Mouse (Mus musculus) testis, adult 2 months (tissue): ENCODE measurements at regions not wholly inside any gene's neighbourhood (a gene's known extent, or its start where the extent isn't known, plus 50 kb on each side); places are given as distances from the start of the nearest gene placed in this dataset.
"Not testable (repeated sequence)": the region's sequence is repeated elsewhere in the genome, so short reads cannot be mapped to it uniquely, and the experiment has no call there.

Experiments used
- CTCF ChIP-seq: fragments of 200-500 bp; IDR thresholded peaks from 2 replicates; pipeline ENCODE4 v1.5.1; 2012; ENCODE audit warnings: low read depth, mild to moderate bottlenecking, inconsistent platforms, low read length, moderate library complexity; ENCODE audit not compliant: control insufficient read depth, insufficient read depth, insufficient replicate concordance
- POLR2A ChIP-seq: fragments of 200-500 bp; IDR thresholded peaks from 2 replicates; pipeline ENCODE4 v1.6.1; 2012; ENCODE audit warnings: low read depth, mild to moderate bottlenecking, inconsistent platforms, low read length, moderate library complexity; ENCODE audit not compliant: control insufficient read depth

DNA sequence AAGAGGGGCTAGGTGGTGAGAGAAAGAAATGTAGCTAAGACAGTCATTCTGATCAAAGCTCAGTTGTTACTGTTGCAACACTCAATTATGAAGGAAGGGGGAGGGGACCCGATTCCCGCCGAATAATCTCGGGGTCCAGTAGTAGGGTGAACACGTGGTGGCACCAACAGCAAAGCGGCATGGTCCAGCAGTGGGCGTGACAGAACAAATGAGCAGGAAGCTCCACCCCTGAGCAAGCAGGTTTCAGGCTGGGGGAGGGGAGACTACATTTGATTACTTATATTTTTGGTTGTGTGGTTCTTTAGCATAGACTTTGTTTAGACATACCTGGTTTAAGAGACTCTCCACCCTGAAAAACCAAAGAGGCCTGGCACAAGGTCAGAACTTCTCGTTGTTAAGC is 143.8 kb upstream of the Tbl1xr1 start:
- not testable (repeated sequence) for TF ChIP-seq CTCF, POLR2A
